Mouse (Mus musculus): ENCODE measurements at regions not wholly inside any gene's neighbourhood (a gene's known extent, or its start where the extent isn't known, plus 50 kb on each side); places are given as distances from the start of the nearest gene placed in this dataset.

DNA sequence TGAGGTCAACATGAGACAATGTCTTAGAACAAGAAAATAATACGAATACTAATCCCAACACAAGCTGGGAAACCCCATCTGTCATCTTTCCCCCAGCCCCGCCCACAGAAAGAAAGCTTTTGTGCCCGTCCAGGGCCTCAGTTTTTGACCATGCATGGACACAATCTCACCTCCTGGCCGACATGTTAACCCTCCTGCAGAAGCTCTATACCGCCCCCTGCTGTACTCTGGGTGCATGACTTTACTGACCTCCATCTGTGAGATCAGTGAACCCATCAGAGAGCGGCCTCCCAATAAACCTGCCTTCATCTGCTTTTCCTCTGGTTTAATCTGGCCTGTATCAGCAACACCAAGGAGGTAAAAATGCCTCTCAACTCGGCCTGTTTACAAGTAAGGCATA is 109.6 kb upstream of the Tbc1d5 start:
- Histone ChIP-seq H3K79me2 (ENCODE audit: inconsistent target) (no peaks in the 10 kb centered on the region), H3K4me3 (ENCODE audit: inconsistent target) (no peak overlapping the region), H3K36me3 (ENCODE audit: inconsistent target) (no peaks in the 10 kb centered on the region), H3K27ac (no peak overlapping the region)
- WGBS (ENCODE audit: missing documents), result 81% methylated on average over 7 of the region's 7 CpGs

DNA sequence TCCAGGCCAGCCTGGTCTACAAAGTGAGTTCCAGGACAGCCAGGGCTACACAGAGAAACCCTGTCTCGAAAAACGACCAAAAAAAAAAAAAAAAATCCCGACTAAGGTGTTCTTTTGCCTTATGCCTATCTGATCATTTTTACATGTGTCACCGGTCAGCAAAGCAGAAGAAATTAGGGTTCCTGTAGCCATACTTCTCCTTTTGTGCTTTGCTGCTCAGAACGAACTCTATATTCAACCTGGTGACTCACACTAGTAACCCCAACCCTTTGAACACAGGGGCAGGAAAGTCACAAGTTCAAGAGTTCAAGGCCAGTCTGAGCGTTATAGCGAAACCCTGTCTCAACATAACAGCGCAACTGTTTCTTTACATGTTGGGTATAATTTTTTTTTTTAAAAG is 108.7 kb upstream of the Tbc1d5 start:
- 74% methylated on average over 8 of the region's 8 CpGs for WGBS (ENCODE audit: missing documents)
- H3K4me3 ChIP-seq (ENCODE audit: inconsistent target), result no peak overlapping the region

DNA sequence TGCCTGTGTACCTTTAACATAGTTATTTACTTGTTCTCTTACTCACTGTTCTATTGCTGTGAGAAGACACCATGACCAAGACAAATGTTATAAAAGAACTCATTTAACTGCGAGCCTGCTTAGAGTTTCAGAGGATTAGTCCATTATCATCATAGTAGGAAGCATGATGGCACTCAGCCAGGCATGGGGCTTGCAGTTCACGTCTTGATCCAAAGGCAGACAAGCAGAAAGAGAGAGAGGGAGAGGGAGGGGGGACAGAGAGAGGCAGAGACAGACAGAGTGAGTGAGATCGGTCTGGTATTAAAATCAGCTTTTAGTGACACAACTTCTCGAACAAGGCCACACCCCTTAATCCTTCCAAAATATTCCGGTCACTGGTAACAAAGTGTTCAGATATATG is 106.2 kb upstream of the Tbc1d5 start:
- Histone ChIP-seq H3K4me3 (ENCODE audit: inconsistent target) (no peak overlapping the region), H3K36me3 (ENCODE audit: inconsistent target) (no peaks in the 10 kb centered on the region), H3K27ac (no peak overlapping the region), H3K79me2 (ENCODE audit: inconsistent target) (no peaks in the 10 kb centered on the region)
- WGBS (ENCODE audit: missing documents), result 96% methylated on average over 5 of the region's 5 CpGs

More for the DNA sequence above, 108.7 kb upstream of the Tbc1d5 start:
- H3K79me2 ChIP-seq (ENCODE audit: inconsistent target), result no peaks in the 10 kb centered on the region
- no peaks in the 10 kb centered on the region for H3K36me3 ChIP-seq (ENCODE audit: inconsistent target)
- H3K27ac ChIP-seq, result no peak overlapping the region

DNA sequence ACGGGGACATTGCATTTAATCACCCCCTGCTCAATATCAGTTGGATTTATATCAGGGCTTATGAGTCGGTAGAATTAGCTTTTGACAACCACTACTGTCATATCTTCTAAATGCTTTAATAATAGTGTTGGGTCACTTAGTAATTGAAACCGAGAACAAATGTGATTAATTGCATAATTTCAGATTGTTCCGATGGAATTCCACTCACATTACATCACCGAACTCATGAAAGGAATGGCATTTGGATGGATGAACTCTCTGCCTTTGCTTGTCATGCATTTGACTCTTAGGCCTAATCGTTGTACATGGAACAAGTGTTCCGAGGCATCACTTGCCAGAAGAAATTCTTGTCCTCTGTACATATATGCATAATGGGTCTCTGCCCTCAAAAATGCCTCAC is 99.6 kb upstream of the Tbc1d5 start:
- 97% methylated on average over 7 of the region's 7 CpGs for WGBS (ENCODE audit: missing documents)
- Histone ChIP-seq H3K36me3 (ENCODE audit: inconsistent target) (no peaks in the 10 kb centered on the region), H3K79me2 (ENCODE audit: inconsistent target) (no peaks in the 10 kb centered on the region), H3K4me3 (ENCODE audit: inconsistent target) (no peak overlapping the region), H3K27ac (no peak overlapping the region)

DNA sequence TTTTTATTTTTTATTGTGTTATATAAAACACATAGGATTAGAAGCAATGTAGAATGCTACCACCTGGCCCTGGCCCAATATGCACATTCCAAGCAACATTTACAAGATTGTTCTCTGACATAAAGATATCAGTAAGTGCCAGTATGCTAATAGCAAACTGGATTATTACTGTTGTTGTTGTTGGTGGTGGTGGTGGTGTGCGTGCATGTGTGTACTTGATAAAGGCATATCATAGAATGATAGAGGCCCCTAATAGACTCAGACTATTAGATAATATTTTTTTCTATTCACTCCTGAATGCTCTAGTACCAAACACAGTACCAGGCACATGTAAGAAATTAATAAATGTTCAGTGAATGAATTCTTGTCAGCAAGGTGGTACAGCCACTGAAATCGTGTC is 98.9 kb upstream of the Tbc1d5 start:
- Histone ChIP-seq H3K79me2 (ENCODE audit: inconsistent target) (no peaks in the 10 kb centered on the region), H3K36me3 (ENCODE audit: inconsistent target) (no peaks in the 10 kb centered on the region), H3K27ac (no peak overlapping the region), H3K4me3 (ENCODE audit: inconsistent target) (no peak overlapping the region)
- 100% methylated on average over 2 of the region's 2 CpGs for WGBS (ENCODE audit: missing documents)

DNA sequence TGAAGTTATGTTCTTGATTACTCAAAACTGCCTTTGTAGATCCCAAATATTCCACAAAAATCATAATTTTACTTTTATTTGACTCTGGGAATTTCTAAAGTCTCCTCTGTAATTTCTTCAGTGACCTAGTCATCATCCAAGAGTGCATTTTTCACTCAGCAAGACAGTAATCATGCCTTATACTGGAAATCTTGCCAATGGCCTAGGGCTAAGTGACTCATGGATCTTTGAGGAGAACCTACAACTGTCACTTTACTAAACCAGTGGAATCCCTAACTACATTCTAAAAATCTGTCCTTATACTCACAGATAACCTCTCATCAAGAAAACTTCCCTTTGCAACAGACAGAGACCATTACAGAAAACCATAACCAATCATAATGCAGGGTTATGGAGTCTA is 98.0 kb upstream of the Tbc1d5 start:
- Histone ChIP-seq H3K79me2 (ENCODE audit: inconsistent target) (no peaks in the 10 kb centered on the region), H3K27ac (no peak overlapping the region), H3K4me3 (ENCODE audit: inconsistent target) (no peak overlapping the region), H3K36me3 (ENCODE audit: inconsistent target) (no peaks in the 10 kb centered on the region)

DNA sequence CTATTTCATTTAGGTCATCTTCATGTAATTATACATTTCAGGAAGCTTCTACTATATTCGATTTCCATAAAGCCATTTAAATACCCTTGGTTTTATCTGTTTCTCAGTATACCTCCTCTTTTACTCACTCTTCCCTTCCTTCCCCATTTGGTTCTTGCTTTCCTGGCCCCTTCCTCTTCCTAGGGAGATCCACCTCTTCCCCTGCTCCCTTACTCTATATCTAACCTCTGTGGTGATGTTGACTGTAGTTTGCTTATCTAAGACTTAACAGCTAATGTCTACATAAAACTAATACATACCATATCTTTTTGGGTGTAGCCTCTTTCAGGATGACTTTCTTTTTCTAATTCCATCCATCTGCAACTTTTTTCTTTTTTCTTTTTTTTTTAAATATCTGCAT is 92.9 kb upstream of the Tbc1d5 start:
- no peaks in the 10 kb centered on the region for H3K79me2 ChIP-seq (ENCODE audit: inconsistent target)
- H3K4me3 ChIP-seq (ENCODE audit: inconsistent target), result no peak overlapping the region
- no peak overlapping the region for H3K27ac ChIP-seq
- H3K36me3 ChIP-seq (ENCODE audit: inconsistent target), result no peaks in the 10 kb centered on the region
- WGBS (ENCODE audit: missing documents), result 100% methylated on average over 1 of the region's 1 CpGs

DNA sequence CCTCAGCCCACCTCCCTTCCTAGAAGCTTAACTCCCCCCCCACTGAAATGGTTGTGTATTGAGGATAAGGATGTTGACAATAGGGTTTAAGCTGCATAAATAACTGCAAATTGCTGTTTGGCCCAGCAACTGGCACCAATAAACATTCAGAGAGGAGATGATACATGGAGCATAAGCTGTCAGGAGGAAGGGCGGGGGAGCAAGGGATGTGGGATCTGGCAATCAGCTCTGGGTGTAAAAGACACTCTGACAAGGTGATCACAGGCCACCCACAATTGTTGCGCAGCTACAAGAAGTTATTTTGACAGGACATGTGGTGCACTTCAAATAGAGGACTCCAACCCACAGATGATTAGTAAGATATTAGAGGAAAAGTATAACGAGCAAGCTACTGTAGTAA is 83.8 kb upstream of the Tbc1d5 start:
- Histone ChIP-seq H3K36me3 (ENCODE audit: inconsistent target) (no peaks in the 10 kb centered on the region), H3K27ac (no peak overlapping the region), H3K4me3 (ENCODE audit: inconsistent target) (no peak overlapping the region), H3K79me2 (ENCODE audit: inconsistent target) (no peaks in the 10 kb centered on the region)
- 100% methylated on average over 3 of the region's 3 CpGs for WGBS (ENCODE audit: missing documents)

DNA sequence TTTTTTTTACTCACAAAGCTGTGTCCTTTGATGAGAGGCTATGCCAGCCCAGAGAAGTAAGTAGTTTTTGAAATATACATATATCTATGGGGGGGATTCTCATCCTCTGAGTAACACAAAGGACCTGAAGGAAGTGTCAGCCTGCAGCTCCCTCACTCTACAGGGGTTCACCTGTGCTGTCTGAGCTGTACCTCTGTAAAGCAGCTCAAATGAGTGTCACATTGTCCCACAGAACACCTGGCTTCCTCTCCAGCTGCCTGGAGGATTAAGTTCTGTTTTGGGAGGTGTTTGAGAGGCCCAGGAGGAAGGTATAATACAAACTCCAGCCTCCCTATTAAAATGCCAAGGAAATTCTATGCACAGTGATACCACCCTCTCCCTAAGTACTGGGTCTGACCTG is 83.3 kb upstream of the Tbc1d5 start:
- no peak overlapping the region for H3K27ac ChIP-seq
- H3K36me3 ChIP-seq (ENCODE audit: inconsistent target), result no peaks in the 10 kb centered on the region
- H3K4me3 ChIP-seq (ENCODE audit: inconsistent target), result no peak overlapping the region
- H3K79me2 ChIP-seq (ENCODE audit: inconsistent target), result no peaks in the 10 kb centered on the region

DNA sequence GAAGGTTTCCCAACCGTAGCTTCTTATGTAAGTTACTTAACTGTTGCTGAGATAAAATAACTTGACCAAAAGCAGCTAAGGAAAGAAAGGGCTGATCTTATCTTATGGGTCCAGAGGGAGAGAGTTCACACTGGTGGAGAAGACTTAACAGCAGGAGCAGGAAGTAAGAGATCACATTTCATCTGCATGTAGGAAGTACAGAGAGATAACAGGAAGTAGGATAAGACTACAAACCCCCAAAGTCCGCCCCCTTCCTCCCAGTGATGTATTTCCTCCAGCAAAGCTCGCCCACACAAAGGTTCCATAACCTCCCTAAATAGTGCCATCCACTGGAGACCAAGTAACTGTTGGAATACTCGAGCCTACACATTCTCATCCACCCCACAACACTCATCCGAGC is 79.2 kb upstream of the Tbc1d5 start:
- Histone ChIP-seq H3K27ac (no peak overlapping the region), H3K4me3 (ENCODE audit: inconsistent target) (no peak overlapping the region), H3K79me2 (ENCODE audit: inconsistent target) (no peaks in the 10 kb centered on the region), H3K36me3 (ENCODE audit: inconsistent target) (no peaks in the 10 kb centered on the region)
- WGBS (ENCODE audit: missing documents), result 80% methylated on average over 5 of the region's 5 CpGs

DNA sequence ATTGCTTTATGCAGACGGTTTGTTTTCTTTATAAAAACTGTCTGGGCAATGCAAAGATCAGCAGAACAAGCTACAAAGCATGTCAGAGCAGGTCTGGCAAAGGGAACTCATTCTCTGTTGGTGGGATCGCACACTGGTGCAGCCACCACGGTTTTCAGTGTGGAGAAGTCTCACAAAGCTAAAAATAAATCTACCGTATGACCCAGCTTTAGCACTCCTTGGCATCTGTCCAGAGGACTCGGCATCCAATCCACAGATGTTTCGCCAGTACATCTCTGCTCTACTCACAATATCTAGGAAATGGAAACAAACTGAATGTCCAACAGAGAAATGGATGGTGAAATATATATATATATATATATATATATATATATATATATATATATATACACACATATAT is 69.4 kb upstream of the Tbc1d5 start:
- no peak overlapping the region for H3K4me3 ChIP-seq (ENCODE audit: inconsistent target)
- WGBS (ENCODE audit: missing documents), result 43% methylated on average over 6 of the region's 6 CpGs
- no peaks in the 10 kb centered on the region for H3K79me2 ChIP-seq (ENCODE audit: inconsistent target)
- H3K27ac ChIP-seq, result no peak overlapping the region
- H3K36me3 ChIP-seq (ENCODE audit: inconsistent target), result no peaks in the 10 kb centered on the region

DNA sequence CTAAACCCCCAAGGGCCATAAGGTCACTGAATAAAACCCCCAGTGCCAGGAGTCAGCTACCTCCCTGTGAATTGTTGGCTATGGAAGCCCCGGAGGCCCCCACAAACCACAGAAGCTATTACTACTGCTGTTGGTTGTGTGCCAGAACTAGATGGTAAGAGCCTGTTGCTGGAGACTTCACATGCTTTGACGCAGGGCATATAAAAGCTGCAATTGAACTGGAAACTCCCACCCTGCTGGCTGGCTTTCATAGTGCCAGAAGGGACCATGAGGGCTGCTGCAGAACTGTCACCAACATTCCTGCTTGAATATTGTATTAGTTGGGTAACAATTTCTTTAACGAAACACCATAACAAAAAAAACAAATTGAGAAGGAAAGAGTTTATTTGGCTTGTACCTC is 66.9 kb upstream of the Tbc1d5 start:
- 63% methylated on average over 3 of the region's 3 CpGs for WGBS (ENCODE audit: missing documents)
- Histone ChIP-seq H3K27ac (no peak overlapping the region), H3K79me2 (ENCODE audit: inconsistent target) (no peaks in the 10 kb centered on the region), H3K36me3 (ENCODE audit: inconsistent target) (no peaks in the 10 kb centered on the region), H3K4me3 (ENCODE audit: inconsistent target) (no peak overlapping the region)

DNA sequence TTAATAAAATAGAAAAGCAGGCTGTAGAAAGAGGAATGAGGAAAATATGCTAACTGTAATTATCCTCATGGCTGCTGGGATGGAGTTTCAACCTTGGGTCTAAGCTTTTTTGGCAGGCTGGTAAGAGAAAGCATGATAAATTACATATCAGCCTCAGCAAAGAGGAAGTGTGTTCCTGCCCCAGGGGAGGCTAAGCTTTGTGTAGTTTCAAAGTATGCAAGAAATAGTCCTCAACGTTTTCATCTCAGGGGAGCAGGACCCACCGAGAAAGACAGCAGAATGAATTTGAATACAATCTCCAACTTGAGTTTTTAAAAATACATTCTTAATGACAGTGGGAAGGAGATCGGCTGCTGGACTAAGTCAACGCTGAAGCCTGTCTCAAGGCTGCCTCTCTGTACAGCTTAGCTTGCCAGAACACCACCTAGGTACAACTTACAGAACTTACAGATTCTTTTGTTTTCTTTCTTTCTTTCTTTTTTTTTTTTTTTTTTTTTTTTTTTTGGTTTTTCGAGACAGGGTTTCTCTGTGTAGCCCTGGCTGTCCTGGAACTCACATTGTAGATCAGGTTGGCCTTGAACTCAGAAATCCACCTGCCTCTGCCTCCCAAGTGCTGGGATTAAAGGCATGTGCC is 61.3 kb upstream of the Tbc1d5 start:
- WGBS (ENCODE audit: missing documents), result 44% methylated on average over 4 of the region's 5 CpGs
- Histone ChIP-seq H3K4me3 (ENCODE audit: inconsistent target) (no peak overlapping the region), H3K79me2 (ENCODE audit: inconsistent target) (no peaks in the 10 kb centered on the region), H3K27ac (no peak overlapping the region), H3K36me3 (ENCODE audit: inconsistent target) (no peaks in the 10 kb centered on the region)

DNA sequence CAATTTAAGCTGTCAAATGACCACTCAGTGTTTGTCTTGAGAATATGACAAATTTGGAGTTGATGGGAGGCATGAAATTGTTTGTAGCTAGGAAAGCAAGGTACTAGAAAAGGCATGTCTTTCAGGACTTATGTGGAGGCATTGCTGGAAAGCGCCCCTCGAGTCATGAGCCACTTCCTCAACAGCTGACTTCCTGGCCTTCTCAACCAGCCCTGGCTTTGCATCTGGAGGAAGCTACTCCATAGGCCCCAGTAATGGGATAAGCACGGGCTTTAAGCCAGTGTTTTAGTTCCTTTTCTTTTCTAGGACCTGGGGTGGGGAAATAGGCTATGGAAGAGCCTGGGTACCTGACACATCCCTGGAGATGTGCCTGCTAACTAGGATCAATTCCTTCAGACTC is 60.3 kb upstream of the Tbc1d5 start:
- Histone ChIP-seq H3K79me2 (ENCODE audit: inconsistent target) (no peaks in the 10 kb centered on the region), H3K36me3 (ENCODE audit: inconsistent target) (no peaks in the 10 kb centered on the region), H3K27ac (no peak overlapping the region), H3K4me3 (ENCODE audit: inconsistent target) (no peak overlapping the region)
- WGBS (ENCODE audit: missing documents), result 6% methylated on average over 3 of the region's 3 CpGs

Measured in macrophage (primary cell).